Mouse (Mus musculus): ENCODE data around the gene Map3k14.

DNA sequence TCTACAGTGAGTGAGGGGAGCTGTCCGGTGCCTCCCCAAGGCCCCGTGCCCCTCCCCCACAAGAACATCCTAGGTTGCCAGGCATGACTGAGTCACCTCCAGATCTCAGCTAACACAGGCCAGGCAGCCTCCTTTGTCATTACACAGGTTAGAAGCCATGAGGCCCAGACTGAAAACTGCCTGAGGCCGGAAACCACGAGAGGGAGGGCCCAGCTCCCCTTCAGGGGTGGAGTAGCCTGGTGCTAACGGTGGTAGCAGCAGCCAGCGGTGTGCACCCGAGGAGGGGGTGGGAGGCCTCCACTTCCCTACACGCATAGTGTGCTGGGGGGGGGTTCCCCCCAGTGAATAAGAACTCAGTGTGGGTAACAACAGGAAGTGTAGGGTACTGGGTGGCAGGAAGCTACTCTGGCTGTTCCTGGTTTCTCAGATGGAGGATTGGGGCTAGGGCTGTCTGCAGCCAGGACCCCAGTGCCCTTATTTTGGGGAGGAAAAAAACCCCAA is 92.3 kb downstream of the Map3k14 start:
- no peak for TF ChIP-seq CTCF (conservative IDR thresholded peaks at IDR 0.05; ENCODE audit: insufficient read depth, insufficient read length, low read depth, low read length)
- TF ChIP-seq POLR2A (IDR thresholded peaks at IDR 0.05; ENCODE audit: low read depth, low read length) = no peak

All from kidney, adult 2 months (tissue).